Mouse (Mus musculus) lung, postnatal 10 days (tissue): ENCODE measurements around the gene Cog2.

Experiments
- DNase-seq: peaks from one replicate; pipeline ENCODE4 v3.0.0; 2021

Cog2 gene

DNA sequence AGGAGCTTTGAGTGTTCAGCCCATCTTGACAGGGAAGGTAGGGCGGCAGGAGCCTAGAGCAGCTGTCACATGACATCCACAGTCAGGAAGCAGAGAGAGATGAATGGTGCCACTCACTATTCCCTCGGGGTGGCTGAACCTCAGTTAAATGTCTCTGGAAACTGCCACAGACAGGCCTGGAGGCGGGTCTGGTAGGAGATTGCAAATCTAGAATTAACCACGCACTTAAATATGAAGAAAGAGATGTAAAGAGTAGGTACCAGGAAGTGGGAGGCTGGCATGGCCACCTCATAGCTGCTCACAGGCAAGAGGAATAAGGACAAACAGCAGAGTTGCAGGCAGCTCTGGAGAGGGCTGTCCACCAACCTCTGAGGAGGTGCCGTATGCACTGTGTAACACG lies 3.4 kb upstream of the Cog2 start:
- DNase-seq, result no peak

DNA sequence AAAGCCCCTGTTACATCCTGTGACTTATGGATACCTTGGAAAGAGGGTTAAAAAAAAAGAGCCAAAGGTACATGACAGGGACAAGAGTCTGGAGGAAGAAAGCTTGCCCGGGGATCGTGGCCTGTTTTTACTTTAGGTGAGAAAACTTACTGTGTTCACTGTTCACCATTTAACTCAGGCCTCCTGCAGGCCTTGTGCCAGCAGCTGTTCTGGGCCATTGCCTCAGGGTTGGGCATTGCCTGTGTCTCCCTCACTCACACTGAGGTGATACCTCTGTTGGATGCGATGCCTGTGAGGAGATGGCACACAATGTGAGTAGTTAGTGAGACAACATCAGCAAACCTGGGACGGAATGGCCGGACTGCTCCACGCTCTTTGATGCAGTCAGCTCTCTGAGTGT lies 1.4 kb downstream of the Cog2 start:
- no peak for DNase-seq

DNA sequence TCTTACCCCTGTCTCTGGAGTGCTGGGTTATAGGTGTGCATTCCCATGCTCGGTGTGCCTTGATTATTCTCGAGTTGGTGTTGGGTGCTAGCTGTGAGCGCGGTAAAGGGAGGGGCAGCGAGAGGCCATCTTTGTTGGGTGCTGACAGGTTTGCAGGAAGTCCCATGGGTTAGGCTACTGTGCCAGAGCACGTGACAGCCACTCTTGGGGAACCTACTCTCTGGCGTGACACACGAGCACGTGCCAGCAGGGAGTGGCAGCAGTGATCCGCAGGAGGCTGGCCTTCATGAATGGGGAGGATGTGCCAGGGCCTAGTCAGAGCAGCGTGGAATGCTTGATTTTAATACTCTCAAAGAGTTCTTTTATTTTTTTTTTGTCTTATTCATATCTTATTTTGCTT lies 5.7 kb downstream of the Cog2 start:
- DNase-seq, result peak; percentile 13

DNA sequence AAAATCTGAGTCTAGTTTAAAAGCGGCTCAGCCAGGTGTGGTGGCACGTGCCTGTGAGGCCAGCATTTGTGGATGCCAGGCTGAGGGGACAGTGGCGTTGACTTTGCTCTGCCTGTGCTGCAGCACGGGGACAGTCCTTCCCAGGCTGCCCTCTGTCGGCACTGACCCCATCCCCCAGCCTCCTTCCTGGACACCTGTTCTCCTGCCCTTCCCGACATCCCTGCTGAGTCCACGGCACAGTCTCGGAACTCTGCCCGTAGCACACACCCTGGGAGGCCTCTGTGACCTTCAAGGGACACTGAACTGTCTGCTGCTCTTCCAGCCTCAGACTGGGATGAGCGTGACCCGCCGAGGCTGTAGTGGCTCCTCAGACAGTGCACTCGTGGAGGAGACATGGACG lies 9.5 kb downstream of the Cog2 start:
- DNase-seq, result no peak

DNA sequence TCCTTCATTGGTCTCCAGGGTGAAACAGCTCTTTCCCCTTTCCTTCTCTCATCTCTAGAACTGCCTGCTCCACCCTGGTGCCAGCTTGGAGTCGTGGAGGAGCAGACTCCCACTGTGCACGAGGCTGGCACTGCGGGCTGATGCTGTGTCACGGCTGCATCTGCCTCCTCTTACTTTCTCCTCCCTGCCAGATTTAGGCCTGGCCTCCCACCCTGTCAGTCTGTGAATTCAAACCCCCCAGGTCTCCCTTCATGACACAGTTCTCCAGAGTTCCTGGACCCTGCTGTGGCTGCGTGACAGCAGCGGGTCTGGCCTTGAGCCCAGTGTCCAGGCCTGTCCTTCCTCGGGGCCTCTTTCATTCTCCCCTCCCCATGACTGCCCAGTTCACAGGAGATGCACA lies 10.0 kb downstream of the Cog2 start:
- no peak for DNase-seq

DNA sequence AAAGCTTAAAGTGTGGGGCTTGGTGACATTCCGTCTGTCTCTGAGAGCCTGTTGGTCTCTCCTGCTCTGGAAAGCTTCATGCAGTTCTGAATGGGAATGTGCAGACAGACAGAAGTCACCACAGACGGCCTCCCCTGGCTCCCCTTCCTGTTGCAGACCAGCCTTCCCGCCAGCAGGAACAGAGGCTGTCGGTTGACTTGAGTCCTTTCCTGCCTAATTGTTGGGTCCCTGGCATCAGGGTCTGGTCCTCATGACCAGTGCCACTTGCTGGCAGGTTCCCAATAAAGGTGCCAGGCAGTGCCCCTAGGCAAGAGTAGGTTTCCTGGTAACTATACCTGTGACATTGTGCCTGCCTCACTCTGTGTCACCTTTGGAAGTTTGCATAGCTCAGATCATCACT lies 10.4 kb downstream of the Cog2 start:
- no peak for DNase-seq

DNA sequence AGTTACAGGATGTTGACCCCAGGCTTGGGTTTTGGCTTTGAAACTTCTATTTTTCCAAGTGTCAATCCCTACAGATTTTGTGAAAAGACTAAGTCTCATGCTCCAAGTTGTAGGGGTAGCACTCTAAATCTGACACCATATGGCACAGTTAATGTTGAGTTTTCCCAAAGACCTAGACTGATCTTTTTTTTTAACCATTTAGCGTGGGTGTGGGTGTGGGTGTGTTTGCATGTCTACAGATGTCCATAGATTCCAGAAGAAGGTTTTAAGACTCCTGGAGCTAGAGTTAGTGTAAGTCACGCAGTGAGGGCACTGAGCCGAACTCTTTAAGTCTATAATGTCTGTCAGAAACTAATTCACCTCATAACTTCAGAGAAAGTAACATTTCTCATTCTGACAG lies 12.1 kb downstream of the Cog2 start:
- no peak for DNase-seq

DNA sequence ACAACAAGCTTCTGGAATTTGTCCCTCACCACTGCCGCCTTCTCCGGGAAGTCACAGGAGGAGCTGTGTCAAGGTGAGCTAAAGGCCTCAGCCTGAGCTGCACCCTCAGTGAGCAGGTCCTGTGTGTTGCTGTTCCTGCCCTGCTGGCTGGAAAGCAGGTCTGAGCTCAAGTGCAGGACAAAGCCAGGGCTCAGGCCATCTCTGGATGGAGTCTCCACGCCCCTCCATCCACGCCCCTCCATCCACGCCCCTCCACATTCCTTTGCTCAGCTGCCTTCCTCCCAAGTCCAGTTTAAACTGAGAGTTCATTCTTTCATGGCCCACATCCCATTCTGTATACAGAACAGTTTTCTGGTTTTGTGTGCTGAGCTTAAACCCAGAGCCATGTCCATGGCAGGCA lies 14.9 kb downstream of the Cog2 start:
- no peak for DNase-seq

DNA sequence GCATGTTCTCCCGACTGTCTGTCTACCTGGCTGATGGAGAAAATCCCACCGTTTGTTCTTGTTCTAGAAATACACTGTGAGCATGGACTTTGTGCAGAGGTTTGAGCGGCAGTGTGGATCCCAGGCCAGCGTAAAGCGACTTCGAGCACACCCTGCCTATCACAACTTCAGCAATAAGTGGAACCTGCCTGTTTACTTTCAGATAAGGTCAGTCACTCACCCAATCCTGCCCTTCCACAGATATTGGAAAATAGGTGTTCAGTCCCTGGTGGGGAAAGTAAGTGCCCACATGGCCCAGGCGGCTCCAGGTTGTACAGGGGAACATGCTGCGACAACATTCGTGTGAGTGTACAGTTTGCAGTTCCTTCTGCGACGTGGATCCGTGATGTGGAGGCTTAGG lies 20.3 kb downstream of the Cog2 start:
- DNase-seq, result no peak

DNA sequence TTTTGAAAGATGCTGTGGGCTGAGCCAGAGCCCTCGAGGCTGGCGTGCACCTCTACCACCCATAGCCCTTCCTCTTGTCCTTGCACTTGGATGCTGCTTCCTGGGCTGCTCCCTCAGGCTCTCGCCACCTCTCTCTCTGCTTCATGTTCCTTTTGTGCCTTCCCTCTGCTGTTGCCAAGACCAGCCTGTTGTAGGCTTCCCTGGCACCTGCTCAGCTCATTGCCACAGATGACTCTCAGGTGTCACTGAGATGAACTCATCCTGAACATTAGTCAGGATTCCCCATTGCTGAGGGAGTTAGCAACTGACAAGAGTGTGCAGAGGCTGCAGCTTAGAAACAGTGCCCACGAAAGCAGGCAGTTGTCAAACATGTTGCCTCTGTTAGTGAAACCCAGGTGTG lies 21.4 kb downstream of the Cog2 start:
- no peak for DNase-seq

DNA sequence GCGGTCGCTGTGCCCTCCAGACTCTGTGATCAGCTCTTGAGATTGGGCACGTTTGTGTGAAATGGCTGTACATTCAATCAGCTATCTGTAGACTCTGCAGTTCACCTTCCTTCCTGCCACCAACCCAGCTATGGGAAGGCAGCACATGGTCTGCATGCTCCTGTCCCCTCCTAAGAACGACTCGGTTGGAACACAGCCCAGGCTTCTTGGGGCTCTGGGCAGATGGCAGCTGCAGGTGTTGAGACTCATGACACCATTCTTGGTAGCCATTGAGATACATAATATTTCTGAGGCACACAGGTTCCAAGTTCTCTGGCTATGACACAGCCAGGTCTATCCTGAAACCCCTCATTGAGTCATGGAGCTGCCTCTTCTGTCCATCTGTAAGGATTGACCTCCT lies 22.7 kb downstream of the Cog2 start:
- DNase-seq, result no peak

DNA sequence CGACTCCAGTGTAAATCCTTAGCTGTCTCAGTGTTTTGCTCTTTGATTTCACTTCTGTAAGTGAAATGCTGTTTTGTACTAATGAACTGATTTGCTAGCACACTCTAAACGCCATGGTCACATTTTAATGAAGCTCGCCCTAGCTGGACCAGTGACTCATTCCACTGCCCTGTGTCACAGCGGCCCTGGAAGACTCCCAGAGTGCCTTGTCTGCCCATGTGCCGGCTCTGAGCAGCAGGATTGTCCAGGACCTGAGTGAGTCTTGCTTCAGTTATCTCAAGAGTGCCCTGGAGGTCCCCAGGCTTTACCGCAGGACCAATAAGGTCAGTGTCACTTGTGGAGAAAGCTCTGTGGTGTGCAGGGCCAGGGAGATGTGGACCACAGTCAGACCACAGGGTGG lies 25.8 kb downstream of the Cog2 start:
- peak; percentile 57 for DNase-seq

DNA sequence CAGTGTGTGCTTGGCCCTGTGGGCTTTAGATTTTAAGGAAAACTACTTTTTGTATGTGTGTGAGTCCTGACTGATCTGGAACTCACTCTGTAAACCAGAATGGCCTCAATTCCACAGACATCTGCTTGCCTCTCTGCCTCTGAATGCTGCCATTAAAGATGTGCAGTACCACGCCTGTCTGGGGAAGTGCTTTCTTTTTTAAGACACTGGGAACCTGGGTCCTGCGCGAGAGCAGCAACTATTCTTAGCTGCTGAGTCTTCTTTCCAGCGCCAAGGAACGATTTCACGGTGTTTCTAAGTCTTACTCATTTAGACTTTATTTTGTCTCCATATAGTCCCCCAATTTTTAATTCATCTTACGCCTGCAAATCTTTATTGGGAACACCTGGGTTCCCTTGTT lies 26.2 kb downstream of the Cog2 start:
- DNase-seq, result no peak

DNA sequence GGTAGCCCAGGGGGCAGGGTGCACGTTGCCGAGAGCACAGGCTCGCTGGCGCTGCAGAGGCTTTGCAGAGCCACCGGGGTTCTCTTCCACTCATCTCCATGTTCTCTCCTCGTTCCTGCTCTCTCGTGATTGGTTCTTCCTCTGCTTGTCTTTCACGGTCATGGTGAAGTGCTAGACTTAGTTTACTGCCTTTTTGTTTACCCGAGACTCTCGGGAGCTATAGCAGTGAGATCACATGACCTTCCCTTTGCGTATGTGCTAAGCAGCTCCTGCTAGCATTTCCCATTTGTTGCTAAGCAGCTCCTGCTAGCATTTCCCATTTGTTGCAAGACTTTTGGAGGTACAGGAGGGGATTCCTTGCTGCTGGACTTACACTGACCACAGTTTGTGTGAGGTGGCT lies 26.7 kb downstream of the Cog2 start:
- DNase-seq, result no peak

DNA sequence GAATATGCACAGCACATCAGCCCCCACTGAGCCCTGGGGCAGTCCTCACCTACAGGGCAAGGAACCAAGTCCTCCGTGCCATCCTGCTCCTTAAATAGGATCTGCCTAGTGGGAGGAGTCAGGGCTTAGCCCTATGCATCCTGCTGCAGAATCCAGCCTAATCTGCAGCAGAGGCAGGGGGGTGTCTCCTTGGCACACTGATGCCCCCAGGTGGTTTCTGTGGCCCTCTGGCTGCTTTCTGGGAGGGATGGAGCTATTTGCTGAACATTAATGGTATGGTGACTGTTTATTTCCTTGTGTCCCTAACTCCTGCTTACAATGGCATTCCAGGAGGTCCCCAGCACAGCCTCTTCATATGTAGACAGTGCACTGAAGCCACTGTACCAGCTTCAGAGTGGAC lies 27.6 kb downstream of the Cog2 start:
- DNase-seq, result no peak

DNA sequence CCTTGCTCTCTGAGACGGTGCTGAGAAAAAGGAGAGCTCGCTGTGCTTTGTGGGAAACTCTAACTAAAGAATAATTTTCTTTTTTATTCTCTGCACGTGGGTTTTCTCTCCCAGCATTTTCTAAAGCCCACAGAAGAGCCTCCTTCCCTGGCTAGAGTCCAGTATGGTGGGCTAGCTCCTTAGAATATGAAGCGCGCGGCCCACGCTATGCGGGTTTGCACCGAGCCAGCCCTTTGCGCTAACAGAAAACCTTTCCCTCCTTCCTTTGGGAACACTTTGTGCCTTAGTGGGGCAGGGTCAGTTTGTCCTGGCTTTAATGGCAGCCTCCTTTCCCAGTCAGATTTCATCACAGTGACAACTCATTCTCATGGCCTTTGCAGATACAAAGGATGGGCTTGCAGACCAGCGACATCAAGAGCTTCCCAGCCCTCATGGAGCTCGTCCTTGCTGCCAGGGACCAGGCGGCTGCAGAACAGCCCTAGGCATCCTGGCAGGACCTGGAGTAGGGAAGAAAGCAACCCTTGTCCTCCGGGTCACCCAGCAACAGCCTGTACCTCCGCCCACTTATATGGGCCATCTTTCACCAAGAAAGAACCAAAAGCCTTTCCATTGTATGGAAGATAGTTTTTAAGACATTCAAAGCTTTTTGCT lies 30.6 kb downstream of the Cog2 start:
- DNase-seq, result no peak

DNA sequence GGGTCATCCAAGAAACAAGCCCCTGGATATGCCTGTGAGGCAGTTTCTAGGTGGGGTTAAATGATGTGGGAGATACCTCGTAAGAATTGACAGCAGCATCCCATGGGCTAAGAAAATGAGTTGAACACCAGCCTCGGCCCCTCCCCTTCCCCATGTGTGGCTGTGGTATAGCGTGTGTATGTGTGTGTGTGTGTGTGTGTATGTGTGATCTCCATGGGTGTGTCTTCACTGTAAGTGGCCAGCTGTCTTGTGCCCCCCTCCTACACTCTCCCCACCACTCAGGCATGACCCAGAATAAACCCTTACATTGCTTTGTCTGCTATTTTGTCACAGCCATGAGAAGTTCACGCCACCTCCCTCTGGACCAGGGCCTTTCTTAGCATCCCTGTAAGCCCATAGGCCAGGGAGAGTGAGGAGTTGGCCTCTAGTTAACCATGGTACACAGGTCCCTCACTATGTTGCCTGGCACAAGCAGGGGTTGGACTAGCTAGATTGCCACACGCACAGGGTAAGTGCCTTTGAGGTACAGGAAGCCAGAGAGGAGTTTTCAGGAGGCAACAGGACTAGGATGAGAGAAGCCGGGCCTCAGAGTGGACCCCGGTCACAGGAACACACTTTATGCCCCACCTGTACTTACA lies 34.7 kb downstream of the Cog2 start:
- no peak for DNase-seq

DNA sequence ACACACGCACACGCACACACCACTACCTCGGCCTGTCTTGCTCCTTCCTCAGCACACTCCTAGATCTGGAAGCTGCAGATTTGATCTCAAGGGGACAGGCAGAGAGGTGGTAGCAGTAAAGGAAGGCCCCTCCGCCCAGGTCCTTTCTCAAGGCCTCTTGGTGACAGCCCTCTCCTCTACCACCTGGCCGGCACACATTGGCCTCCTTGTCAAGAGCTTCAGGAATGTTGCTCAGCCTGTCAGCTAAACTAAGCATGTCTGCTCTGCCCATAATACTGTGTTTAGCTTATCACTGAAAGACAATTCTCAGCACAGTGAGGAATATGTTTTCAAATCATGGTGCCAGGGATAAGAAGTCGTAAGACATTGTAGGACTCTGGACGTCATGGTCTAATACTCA lies 35.6 kb downstream of the Cog2 start:
- DNase-seq, result no peak

DNA sequence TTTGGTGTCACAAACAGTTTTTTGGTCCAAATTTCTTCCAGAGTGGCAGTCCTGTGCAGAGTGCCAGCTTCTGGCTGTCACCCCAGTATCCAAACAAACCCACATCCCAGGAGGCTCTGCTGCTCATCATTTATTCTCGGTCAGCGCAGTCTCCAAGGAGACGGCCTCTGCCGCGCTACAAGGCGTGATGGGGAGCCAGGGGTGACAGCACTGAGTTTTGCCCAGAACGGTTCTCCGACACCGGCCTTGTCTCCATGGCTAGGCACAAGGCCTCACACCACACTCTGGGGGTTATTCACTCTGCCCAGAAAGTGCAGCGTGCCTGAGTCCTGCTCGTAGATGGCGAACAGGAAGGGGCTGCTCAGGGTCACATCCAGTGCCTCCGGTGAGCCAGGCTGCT lies 36.1 kb downstream of the Cog2 start:
- DNase-seq, result peak; percentile 49

DNA sequence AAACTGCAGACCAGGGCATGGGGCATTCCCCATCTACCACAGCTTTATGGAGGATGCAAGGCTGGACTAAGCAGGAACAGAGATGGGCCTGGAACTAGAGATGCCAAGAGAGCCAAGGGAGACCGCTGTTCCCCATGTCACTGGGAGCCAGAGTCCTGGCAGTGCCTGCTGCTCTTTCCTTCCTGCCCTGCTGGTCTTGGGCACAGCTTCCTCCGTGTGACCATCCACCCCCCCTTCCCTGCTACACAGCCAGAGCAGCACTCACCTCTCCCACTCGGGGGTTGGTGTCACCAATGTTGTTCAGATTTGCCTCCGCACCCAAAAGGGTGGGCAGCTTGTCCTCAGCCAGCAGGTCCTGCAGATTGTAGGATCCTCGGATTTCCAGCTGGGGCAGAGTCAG lies 36.9 kb downstream of the Cog2 start:
- no peak for DNase-seq

DNA sequence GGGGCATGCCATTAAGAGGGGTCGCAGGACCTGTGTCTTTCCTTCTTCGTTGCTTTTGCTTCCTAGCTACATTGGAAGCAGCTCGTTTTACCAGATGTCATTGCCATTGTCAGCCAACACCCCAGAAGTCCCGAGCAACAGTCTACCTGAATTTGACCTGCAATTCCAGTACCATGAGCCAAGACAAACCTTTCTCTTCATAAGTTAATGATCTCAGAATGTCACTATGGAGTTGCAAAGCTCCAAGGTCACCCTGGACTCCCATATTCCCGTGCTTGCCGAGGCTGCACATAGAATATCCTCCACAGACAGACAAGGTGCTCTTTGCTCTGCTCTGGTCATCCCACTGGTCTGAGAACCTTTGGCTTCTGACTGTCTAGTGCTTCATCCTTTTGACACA lies 46.6 kb downstream of the Cog2 start:
- no peak for DNase-seq

DNA sequence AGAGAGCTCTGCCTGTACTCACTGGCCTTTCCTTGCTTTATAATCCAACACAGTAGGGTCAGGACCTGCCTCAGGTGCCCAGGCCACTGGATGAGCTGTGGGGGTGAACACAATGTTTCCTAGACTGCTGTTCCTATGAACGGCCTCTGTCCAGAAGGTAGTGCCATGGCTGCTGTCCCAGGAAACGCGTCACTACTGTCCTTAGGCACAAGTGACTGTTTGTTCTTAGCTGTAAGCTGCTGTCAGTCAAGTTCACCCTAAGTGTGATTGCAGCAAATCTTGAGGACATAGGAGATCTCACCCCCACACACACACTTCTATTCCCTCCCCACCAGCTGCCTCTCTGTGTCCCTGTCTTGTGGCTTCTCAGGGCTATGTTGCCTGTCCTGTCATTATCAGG lies 47.0 kb downstream of the Cog2 start:
- peak; percentile 55 for DNase-seq

DNA sequence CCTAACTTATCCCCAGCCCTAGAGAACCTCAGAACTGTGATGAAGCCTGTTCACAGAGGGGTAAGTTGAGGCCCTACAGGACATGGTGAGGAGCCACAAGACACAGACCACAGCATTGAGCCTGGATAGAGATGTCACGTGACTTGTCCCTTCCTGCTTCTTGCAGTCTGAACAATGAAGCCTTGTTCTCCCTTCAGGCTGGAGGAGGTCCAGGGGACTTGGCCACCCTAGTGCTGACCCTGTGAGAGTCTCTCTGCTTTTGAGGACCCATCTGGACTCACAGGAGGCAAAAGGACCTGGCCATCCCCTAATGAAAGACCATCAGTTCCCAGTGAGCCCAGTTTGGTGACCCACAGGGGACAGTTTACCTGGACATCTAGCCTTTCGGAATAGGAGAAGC lies 48.5 kb downstream of the Cog2 start:
- DNase-seq, result peak; percentile 43

DNA sequence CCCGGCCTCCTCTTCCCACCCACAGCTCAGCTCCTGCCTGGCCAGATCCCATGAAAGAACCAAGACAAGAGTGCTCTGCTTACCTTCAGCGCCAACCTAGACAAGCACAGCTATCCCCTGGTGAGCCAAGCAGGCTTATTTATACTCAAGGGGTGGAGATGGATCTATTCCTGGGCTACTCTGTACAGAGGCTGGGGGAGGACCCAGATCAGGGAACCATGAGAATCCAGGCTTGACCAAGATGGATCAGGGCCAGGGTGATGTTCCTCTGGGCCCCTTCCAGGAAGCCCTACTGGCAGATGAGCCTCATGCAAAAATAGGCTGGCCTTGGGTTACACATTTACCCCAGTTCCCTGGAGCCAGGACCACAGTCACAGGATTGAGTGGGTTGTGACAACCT lies 49.0 kb downstream of the Cog2 start, which contains the start of gene Agt:
Agt (minus strand) TSS at position 114 of the 400 bp plus-strand sequence.
- peak; percentile 88 for DNase-seq

DNA sequence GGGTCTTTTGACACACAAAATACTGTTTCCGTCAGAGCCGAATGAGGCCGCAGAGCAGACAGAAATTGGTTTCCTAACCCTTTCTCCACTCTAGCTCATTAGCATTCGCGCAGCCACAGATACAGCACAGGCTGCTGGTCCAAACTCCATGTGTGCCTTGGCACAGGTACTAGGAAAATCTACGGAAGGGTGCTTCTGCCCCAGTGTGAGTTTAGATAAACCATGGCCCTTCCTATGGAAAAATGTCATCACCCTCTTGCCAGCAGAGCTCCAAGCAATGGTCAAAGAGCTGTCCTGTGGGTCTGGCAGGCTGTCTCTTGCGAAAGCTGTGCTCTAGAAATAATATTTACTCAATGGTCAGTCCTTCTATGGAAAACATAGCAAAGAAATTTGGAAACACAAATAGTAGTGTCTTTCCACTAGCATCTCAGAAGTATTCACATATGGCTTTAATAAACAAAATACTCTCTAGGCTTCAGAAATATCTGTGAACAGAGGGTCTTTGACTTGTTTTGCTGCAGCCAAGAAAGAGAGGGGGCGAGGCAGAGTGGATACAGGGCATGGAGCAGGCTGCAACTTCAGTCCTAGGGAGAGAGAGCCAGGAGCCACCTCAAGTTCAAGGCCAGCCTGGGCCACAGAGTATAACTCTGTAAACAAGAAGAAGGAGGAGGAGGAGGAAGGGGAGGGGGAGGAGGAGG lies 51.3 kb downstream of the Cog2 start:
- DNase-seq, result peak; percentile 60
